Mouse (Mus musculus) neural tube, embryonic 12.5 days (tissue): ENCODE measurements at regions not wholly inside any gene's neighbourhood (a gene's known extent, or its start where the extent isn't known, plus 50 kb on each side); places are given as distances from the start of the nearest gene placed in this dataset.
A peak's percentile ranks its signal among the peaks of the same experiment; 100 is the strongest.

Experiments
- ATAC-seq: fragments of 200-750 bp; cut with Nextera tagmentation; 2 replicates; pipeline ENCODE4 v1.8.0; 2017; ENCODE audit warnings: low read depth, mild to moderate bottlenecking, moderate TSS enrichment, moderate library complexity; ENCODE audit not compliant: low FRiP score
- H3K27ac ChIP-seq: fragments of 300-500 bp; sonication (generic); 2 replicates; pipeline ENCODE4 v1.5.1; 2016
- H3K27me3 ChIP-seq: fragments of 300-500 bp; sonication (generic); replicated peaks from 2 replicates; pipeline ENCODE4 v1.6.1; 2016; ENCODE audit warnings: mild to moderate bottlenecking
- H3K36me3 ChIP-seq: fragments of 300-500 bp; sonication (generic); 2 replicates; pipeline ENCODE4 v1.6.1; 2016; ENCODE audit warnings: mild to moderate bottlenecking
- H3K4me1 ChIP-seq: fragments of 300-500 bp; sonication (generic); 2 replicates; pipeline ENCODE4 v1.6.1; 2016
- H3K4me2 ChIP-seq: fragments of 300-500 bp; sonication (generic); replicated peaks from 2 replicates; pipeline ENCODE4 v1.6.1; 2016; ENCODE audit warnings: mild to moderate bottlenecking
- H3K4me3 ChIP-seq: fragments of 300-500 bp; sonication (generic); 2 replicates; pipeline ENCODE4 v1.5.1; 2016
- H3K9ac ChIP-seq: fragments of 300-500 bp; sonication (generic); 2 replicates; pipeline ENCODE4 v1.6.1; 2016; ENCODE audit warnings: mild to moderate bottlenecking
- H3K9me3 ChIP-seq: fragments of 300-500 bp; sonication (generic); 2 replicates; pipeline ENCODE4 v1.6.1; 2016; ENCODE audit warnings: mild to moderate bottlenecking
- WGBS: fragments of 180-500 bp; shearing (Covaris S2); methylation state at CpG from one replicate; pipeline ENCODE4 v1.1.7; 2016; 5-methylcytosine and 5-hydroxymethylcytosine counted together

- no peaks in the 10 kb centered on the region for H3K4me1 ChIP-seq
- no peak overlapping the region for H3K4me3 ChIP-seq
- ATAC-seq: peak; percentile 96
- no peaks in the 10 kb centered on the region for H3K9me3 ChIP-seq
- no peak overlapping the region for H3K27ac ChIP-seq
- no peak overlapping the region for H3K4me2 ChIP-seq
- H3K9ac ChIP-seq: no peak overlapping the region
- WGBS: 83% methylated on average over 1 of the region's 1 CpGs
- H3K27me3 ChIP-seq: no peaks in the 10 kb centered on the region
- no peaks in the 10 kb centered on the region for H3K36me3 ChIP-seq
Measured at GRCm38 (mm10) chr13:85773848-85774247, 272.9 kb downstream of the Cox7c start.

GRCm38 (mm10) chr13:85771027-85771681 lies 275.6 kb downstream of the Cox7c start:
- no peak for ATAC-seq

GRCm38 (mm10) chr13:85770538-85770937 lies 276.2 kb downstream of the Cox7c start:
- Histone ChIP-seq H3K4me2 (no peak overlapping the region), H3K27me3 (no peaks in the 10 kb centered on the region), H3K4me1 (no peaks in the 10 kb centered on the region), H3K36me3 (no peaks in the 10 kb centered on the region), H3K4me3 (no peak overlapping the region), H3K27ac (no peak overlapping the region), H3K9me3 (no peaks in the 10 kb centered on the region), H3K9ac (no peak overlapping the region)
- ATAC-seq: no peak

More at GRCm38 (mm10) chr13:85771027-85771681, 275.6 kb downstream of the Cox7c start:
- Histone ChIP-seq H3K36me3 (no peaks in the 10 kb centered on the region), H3K4me1 (no peaks in the 10 kb centered on the region), H3K4me2 (no peak overlapping the region), H3K27me3 (no peaks in the 10 kb centered on the region), H3K9me3 (no peaks in the 10 kb centered on the region), H3K4me3 (no peak overlapping the region), H3K27ac (no peak overlapping the region), H3K9ac (no peak overlapping the region)
- 64% methylated on average over 3 of the region's 3 CpGs for WGBS

GRCm38 (mm10) chr13:85768520-85768919 lies 278.2 kb downstream of the Cox7c start:
- Histone ChIP-seq H3K9me3 (no peaks in the 10 kb centered on the region), H3K36me3 (no peaks in the 10 kb centered on the region), H3K4me2 (no peak overlapping the region), H3K9ac (no peak overlapping the region), H3K27me3 (no peaks in the 10 kb centered on the region), H3K27ac (no peak overlapping the region), H3K4me3 (no peak overlapping the region), H3K4me1 (no peaks in the 10 kb centered on the region)
- 93% methylated on average over 1 of the region's 1 CpGs for WGBS
- no peak for ATAC-seq

- 91% methylated on average over 3 of the region's 3 CpGs for WGBS
- no peak overlapping the region for H3K4me3 ChIP-seq
- no peaks in the 10 kb centered on the region for H3K4me1 ChIP-seq
- H3K9ac ChIP-seq: no peak overlapping the region
- H3K27ac ChIP-seq: no peak overlapping the region
- no peaks in the 10 kb centered on the region for H3K36me3 ChIP-seq
- no peak overlapping the region for H3K4me2 ChIP-seq
- no peaks in the 10 kb centered on the region for H3K27me3 ChIP-seq
- ATAC-seq: no peak
- no peaks in the 10 kb centered on the region for H3K9me3 ChIP-seq
Measured at GRCm38 (mm10) chr13:85724616-85725015, 322.1 kb downstream of the Cox7c start.

- no peak for ATAC-seq
- no peaks in the 10 kb centered on the region for H3K36me3 ChIP-seq
- H3K4me3 ChIP-seq: no peak overlapping the region
- no peak overlapping the region for H3K27ac ChIP-seq
- no peaks in the 10 kb centered on the region for H3K4me1 ChIP-seq
- no peaks in the 10 kb centered on the region for H3K9me3 ChIP-seq
- no peaks in the 10 kb centered on the region for H3K27me3 ChIP-seq
- H3K4me2 ChIP-seq: no peak overlapping the region
- 89% methylated on average over 5 of the region's 5 CpGs for WGBS
- no peak overlapping the region for H3K9ac ChIP-seq
Measured at GRCm38 (mm10) chr13:85724105-85724504, 322.6 kb downstream of the Cox7c start.

GRCm38 (mm10) chr13:85720314-85720713 lies 326.4 kb downstream of the Cox7c start:
- Histone ChIP-seq H3K36me3 (no peaks in the 10 kb centered on the region), H3K27me3 (no peaks in the 10 kb centered on the region), H3K9ac (no peak overlapping the region), H3K4me1 (no peaks in the 10 kb centered on the region), H3K4me2 (no peak overlapping the region), H3K9me3 (no peaks in the 10 kb centered on the region), H3K4me3 (no peak overlapping the region), H3K27ac (no peak overlapping the region)
- no peak for ATAC-seq
- 90% methylated on average over 3 of the region's 3 CpGs for WGBS

GRCm38 (mm10) chr13:85715883-85716498 lies 330.7 kb downstream of the Cox7c start:
- Histone ChIP-seq H3K9ac (no peak overlapping the region), H3K4me1 (no peaks in the 10 kb centered on the region), H3K4me3 (no peak overlapping the region), H3K9me3 (no peaks in the 10 kb centered on the region), H3K36me3 (no peaks in the 10 kb centered on the region), H3K27ac (no peak overlapping the region), H3K4me2 (no peak overlapping the region), H3K27me3 (no peaks in the 10 kb centered on the region)
- no peak for ATAC-seq
- WGBS: 91% methylated on average over 2 of the region's 2 CpGs

GRCm38 (mm10) chr13:85692374-85692773 lies 354.3 kb downstream of the Cox7c start:
- ATAC-seq: no peak
- WGBS: 66% methylated on average over 1 of the region's 1 CpGs
- no peaks in the 10 kb centered on the region for H3K27me3 ChIP-seq
- H3K27ac ChIP-seq: no peak overlapping the region
- H3K4me3 ChIP-seq: no peak overlapping the region
- H3K4me1 ChIP-seq: no peaks in the 10 kb centered on the region
- H3K36me3 ChIP-seq: no peaks in the 10 kb centered on the region
- H3K9me3 ChIP-seq: no peaks in the 10 kb centered on the region
- no peak overlapping the region for H3K9ac ChIP-seq
- no peak overlapping the region for H3K4me2 ChIP-seq
